Mouse (Mus musculus) CH12.LX (cell line): Measurements from ENCODE around the gene She. TPM values are rescaled to one million over a fixed set of nuclear protein-coding genes. Genes with fewer than 3 reads are reported as not detected.

ENCODE experiments used
- DNase-seq: peaks from one replicate; pipeline ENCODE4 v3.0.0-alpha.2; 2013; ENCODE audit errors: extremely low read depth
- H3K27ac ChIP-seq: 2 replicates; pipeline ENCODE4 v1.5.1; 2012; ENCODE audit warnings: low read depth, mild to moderate bottlenecking, control low read depth, moderate library complexity; ENCODE audit not compliant: insufficient read depth
- H3K27me3 ChIP-seq: replicated peaks from 2 replicates; pipeline ENCODE3; 2012; ENCODE audit warnings: inconsistent platforms
- H3K36me3 ChIP-seq, 2 experiments: replicated peaks in 1 of 2; 2 replicates each; pipeline versions ENCODE3 to v1.6.1; 2012; ENCODE audit warnings: inconsistent platforms in 1 of 2, low read length in 1 of 2, mild to moderate bottlenecking in 1 of 2, mixed read lengths in 1 of 2, moderate library complexity in 1 of 2; ENCODE audit not compliant: control insufficient read depth in 1 of 2, insufficient read depth in 1 of 2
- H3K4me1 ChIP-seq, 2 experiments: 2 replicates each; pipeline ENCODE4 v1.6.1; 2012; ENCODE audit warnings: inconsistent platforms in 1 of 2, moderate library complexity in 1 of 2; ENCODE audit not compliant: insufficient read depth in 2 of 2, control insufficient read depth in 1 of 2
- H3K4me2 ChIP-seq: 2 replicates; pipeline ENCODE4 v1.6.1; 2012; ENCODE audit warnings: low read depth, mild to moderate bottlenecking, control low read depth; ENCODE audit not compliant: poor library complexity, insufficient read depth, severe bottlenecking
- H3K4me3 ChIP-seq, 3 experiments: fragments of 150-350 bp in 1 of 3; sonication (generic) in 1 of 3; replicated peaks in 1 of 3; 2 replicates each; pipeline versions ENCODE3 to v1.5.1; 2011 to 2012; ENCODE audit warnings: low read depth in 2 of 3, low read length in 2 of 3, mild to moderate bottlenecking in 2 of 3, moderate library complexity in 2 of 3, control low read depth in 1 of 3, improper control_type of control experiment in 1 of 3, inconsistent platforms in 1 of 3, mixed read lengths in 1 of 3; ENCODE audit not compliant: poor library complexity in 1 of 3
- H3K79me2 ChIP-seq: replicated peaks from 2 replicates; pipeline ENCODE4 v1.6.1; 2012; ENCODE audit warnings: mild to moderate bottlenecking, moderate library complexity; ENCODE audit not compliant: control insufficient read depth, poor library complexity, insufficient read depth, severe bottlenecking; ENCODE audit errors: extremely low read depth
- H3K9ac ChIP-seq: 2 replicates; pipeline ENCODE4 v1.6.1; 2012; ENCODE audit warnings: low read depth, mild to moderate bottlenecking, control low read depth, moderate library complexity; ENCODE audit not compliant: insufficient read depth
- H3K9me3 ChIP-seq: replicated peaks from 2 replicates; pipeline ENCODE3; 2012; ENCODE audit warnings: low read length, inconsistent platforms, mixed read lengths
- BHLHE40 ChIP-seq: IDR thresholded peaks from 2 replicates; pipeline ENCODE4 v1.6.1; 2011; ENCODE audit warnings: mild to moderate bottlenecking, low read depth, low read length, improper control_type of control experiment
- CHD2 ChIP-seq: IDR thresholded peaks from 2 replicates; pipeline ENCODE4 v1.6.1; 2011; ENCODE audit warnings: low read length, improper control_type of control experiment
- CTCF ChIP-seq, 2 experiments: IDR thresholded peaks in 1 of 2; conservative IDR thresholded peaks in 1 of 2; 2 replicates each; pipeline ENCODE4 v1.5.1; 2011 to 2012; ENCODE audit warnings: low read depth in 2 of 2, low read length in 2 of 2, improper control_type of control experiment in 1 of 2, inconsistent platforms in 1 of 2, mild to moderate bottlenecking in 1 of 2, moderate library complexity in 1 of 2
- E2F4 ChIP-seq: IDR thresholded peaks from 2 replicates; pipeline ENCODE4 v1.6.1; 2011; ENCODE audit warnings: low read depth, low read length, improper control_type of control experiment; ENCODE audit not compliant: insufficient replicate concordance
- ELF1 ChIP-seq: IDR thresholded peaks from 2 replicates; pipeline ENCODE4 v1.6.1; 2014; ENCODE audit warnings: low read depth, mild to moderate bottlenecking, inconsistent platforms, low read length, improper control_type of control experiment
- EP300 ChIP-seq: IDR thresholded peaks from 2 replicates; pipeline ENCODE4 v1.6.1; 2011; ENCODE audit warnings: low read length, improper control_type of control experiment
- IRF4 ChIP-seq: IDR thresholded peaks from 2 replicates; pipeline ENCODE4 v1.6.1; 2014; ENCODE audit warnings: low read depth, mild to moderate bottlenecking, inconsistent platforms, low read length, improper control_type of control experiment
- JUN ChIP-seq: IDR thresholded peaks from 2 replicates; pipeline ENCODE4 v1.6.1; 2011; ENCODE audit warnings: low read depth, mild to moderate bottlenecking, low read length, improper control_type of control experiment, moderate library complexity; ENCODE audit not compliant: insufficient read depth
- JUND ChIP-seq: conservative IDR thresholded peaks from 2 replicates; pipeline ENCODE4 v1.6.1; 2011; ENCODE audit warnings: low read depth, low read length, improper control_type of control experiment
- MAFK ChIP-seq: IDR thresholded peaks from 2 replicates; pipeline ENCODE4 v1.6.1; 2011; ENCODE audit warnings: low read length, improper control_type of control experiment; ENCODE audit not compliant: insufficient replicate concordance
- MEF2A ChIP-seq: IDR thresholded peaks from 2 replicates; pipeline ENCODE4 v1.6.1; 2014; ENCODE audit warnings: low read depth, mild to moderate bottlenecking, inconsistent platforms, low read length, improper control_type of control experiment, borderline replicate concordance
- NELFE ChIP-seq: IDR thresholded peaks from 2 replicates; pipeline ENCODE4 v1.6.1; 2011; ENCODE audit warnings: low read depth, low read length, improper control_type of control experiment
- NRF1 ChIP-seq: IDR thresholded peaks from 2 replicates; pipeline ENCODE4 v1.6.1; 2014; ENCODE audit warnings: low read depth, mild to moderate bottlenecking, inconsistent platforms, low read length, improper control_type of control experiment, moderate library complexity
- PAX5 ChIP-seq: IDR thresholded peaks from 2 replicates; pipeline ENCODE4 v1.6.1; 2012; ENCODE audit warnings: low read length, inconsistent platforms, mixed read lengths
- POLR2AphosphoS2 ChIP-seq: IDR thresholded peaks from 2 replicates; pipeline ENCODE4 v1.6.1; 2011; ENCODE audit warnings: low read depth, low read length, improper control_type of control experiment
- RAD21 ChIP-seq: IDR thresholded peaks from 2 replicates; pipeline ENCODE4 v1.6.1; 2011; ENCODE audit warnings: low read depth, mild to moderate bottlenecking, low read length, improper control_type of control experiment, moderate library complexity
- RCOR1 ChIP-seq: conservative IDR thresholded peaks from 2 replicates; pipeline ENCODE4 v1.6.1; 2012; ENCODE audit warnings: low read depth, mild to moderate bottlenecking, inconsistent platforms, low read length, improper control_type of control experiment
- SIN3A ChIP-seq: IDR thresholded peaks from 2 replicates; pipeline ENCODE4 v1.6.1; 2012; ENCODE audit warnings: low read length, improper control_type of control experiment, inconsistent platforms
- SMC3 ChIP-seq: IDR thresholded peaks from 2 replicates; pipeline ENCODE4 v1.6.1; 2011; ENCODE audit warnings: low read depth, low read length, improper control_type of control experiment
- TBP ChIP-seq: conservative IDR thresholded peaks from 2 replicates; pipeline ENCODE4 v1.6.1; 2011; ENCODE audit warnings: low read depth, low read length, improper control_type of control experiment
- USF1 ChIP-seq: IDR thresholded peaks from 2 replicates; pipeline ENCODE4 v1.6.1; 2014; ENCODE audit warnings: low read depth, mild to moderate bottlenecking, inconsistent platforms, low read length, improper control_type of control experiment
- ZC3H11A ChIP-seq: IDR thresholded peaks from 2 replicates; pipeline ENCODE4 v1.6.1; 2012; ENCODE audit warnings: low read depth, mild to moderate bottlenecking, inconsistent platforms, low read length, improper control_type of control experiment
- dilution Hi-C: fragments of 300-500 bp; cut with MboI; formaldehyde crosslinking; loops from 2 replicates; pipeline ENCODE4 v1.14.3; 2020; ENCODE audit warnings: low sequenced_read_pairs; ENCODE audit not compliant: extremely low pct_unique_long_range_greater_than_20kb, extremely low pct_ligation_motif_present
- in situ Hi-C: fragments of 300-500 bp; cut with MboI; formaldehyde crosslinking; loops from 3 replicates; pipeline ENCODE4 v1.14.3; 2019; ENCODE audit warnings: low sequenced_read_pairs, low pct_ligation_motif_present, low pct_unique_long_range_greater_than_20kb, mixed read lengths
- polyA plus RNA-seq: library from polyadenylated mRNA; unstranded; fragments of >175 nt; gene quantifications from 2 replicates; pipeline ENCODE4 v1.2.1, GENCODE M21; 2012; ENCODE audit warnings: low read depth; ENCODE audit not compliant: insufficient read length
- total RNA-seq, 2 experiments: library from RNA; depleted of rRNA; stranded (reverse); fragments of 300-350 nt in 1 of 2; fragments of >200 nt in 1 of 2; gene quantifications; 2 replicates each; pipeline ENCODE4 v1.2.3; 2012 to 2014

She gene
- total and polyA plus RNA-seq, 3 experiments, result not detected

- Histone ChIP-seq H3K27me3 (peaks cover 5% of the 10 kb centered on the region), H3K9ac (no peak overlapping the region), H3K27ac (no peak overlapping the region), H3K4me3 (no peak overlapping the region), H3K4me2 (no peak overlapping the region), H3K9me3 (no peaks in the 10 kb centered on the region), H3K36me3 (no peaks in the 10 kb centered on the region), H3K4me1 (peaks cover 0 to 8% of the 10 kb centered on the region in 2 experiments; a peak in 3 of 4 replicates), H3K79me2 (no peaks in the 10 kb centered on the region)
- in situ Hi-C loops (no loop called here), dilution Hi-C loops (no loop called here)
- TF ChIP-seq PAX5 (no peak), CHD2 (no peak), TBP (no peak), NRF1 (no peak), MAFK (no peak), E2F4 (no peak), JUND (no peak)
- no peak for DNase-seq
Observed at GRCm38 (mm10) chr3:89818605-89819004, 12.6 kb upstream of the She start.

GRCm38 (mm10) chr3:89819897-89820296 lies 11.3 kb upstream of the She start:
- Histone ChIP-seq H3K4me3 (no peak overlapping the region), H3K9me3 (no peaks in the 10 kb centered on the region), H3K4me2 (no peak overlapping the region), H3K27ac (no peak overlapping the region), H3K27me3 (peaks cover 4% of the 10 kb centered on the region), H3K79me2 (no peaks in the 10 kb centered on the region), H3K36me3 (no peaks in the 10 kb centered on the region), H3K9ac (no peak overlapping the region), H3K4me1 (peaks cover 0 to 10% of the 10 kb centered on the region in 2 experiments; a peak in 3 of 4 replicates)
- in situ Hi-C loops (no loop called here), dilution Hi-C loops (no loop called here)
- TF ChIP-seq BHLHE40 (no peak), POLR2AphosphoS2 (no peak), CTCF (conservative IDR thresholded peaks at IDR 0.05 in 1 of 2, IDR thresholded peaks at IDR 0.05 in 1 of 2; ENCODE audit: low read depth in 2 of 2, low read length in 2 of 2) (no peak), NELFE (no peak), ZC3H11A (no peak), RCOR1 (no peak), IRF4 (no peak), PAX5 (no peak), EP300 (no peak), JUN (no peak), SMC3 (no peak), MEF2A (no peak), USF1 (no peak), RAD21 (no peak), JUND (no peak), ELF1 (no peak), SIN3A (no peak)
- no peak for DNase-seq
